Mouse (Mus musculus): ENCODE results near the gene Aspa.
"Not testable (repeated sequence)": the region's sequence is repeated elsewhere in the genome, so short reads cannot be mapped to it uniquely, and the experiment has no call there.

Aspa gene

DNA sequence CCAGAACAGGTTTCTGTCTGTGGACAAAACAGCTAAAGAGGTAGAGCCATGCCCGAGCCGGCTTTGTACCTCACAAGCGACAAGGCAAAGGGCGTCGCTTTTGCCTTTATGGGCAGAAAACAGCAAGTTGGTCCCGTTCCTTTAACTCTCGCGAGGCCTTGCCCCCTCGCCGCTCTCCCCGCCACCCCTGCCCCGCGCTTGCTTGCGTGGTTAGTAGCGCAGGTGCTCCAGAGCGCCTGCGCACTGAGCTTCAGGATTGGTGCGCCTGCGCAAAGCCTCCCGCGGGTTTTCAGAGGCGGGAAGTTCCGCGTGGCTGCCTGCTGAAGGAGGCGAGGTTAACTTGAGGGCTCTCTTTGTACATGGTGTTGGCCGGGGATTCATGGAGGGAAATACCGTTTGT lies at the start of gene Aspa, which contains the start of the genes Gm49340 and Spata22:
Gene Aspa (minus strand): TSS at position 155 of the 400 bp plus-strand sequence.
Gene Gm49340 (plus strand): TSS at position 300 of the 400 bp plus-strand sequence.
Gene Spata22 (plus strand): TSS at position 300 of the 400 bp plus-strand sequence.
- no peak for DNase-seq (ENCODE audit: low spot score)

DNA sequence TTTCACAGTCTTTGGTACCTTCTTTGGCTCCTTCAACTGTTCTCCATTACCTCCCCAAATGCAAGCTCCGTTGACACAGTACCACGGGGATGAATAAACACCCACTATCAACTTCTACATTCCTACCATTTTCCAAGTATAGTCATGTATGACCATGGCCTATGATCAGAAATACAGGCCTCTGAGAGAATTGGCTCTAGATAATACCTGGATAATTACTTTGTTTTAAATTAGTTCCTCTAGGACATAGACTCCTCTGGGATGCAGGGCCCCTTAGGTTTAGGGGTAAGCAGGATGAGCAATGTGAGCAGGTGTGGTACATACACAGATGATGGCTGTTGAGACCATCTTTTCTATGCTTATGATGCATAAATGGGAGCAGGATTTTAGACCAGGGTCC lies 41.5 kb upstream of the Aspa start, which contains the start of gene Olfr376:
Gene Olfr376 (plus strand): TSS at position 301 of the 400 bp plus-strand sequence.
- DNase-seq (ENCODE audit: low spot score): no peak

- DNase-seq (ENCODE audit: low spot score): no peak
These were observed 21.1 kb upstream of the Aspa start, which contains the start of gene Olfr20 for GRCm38 (mm10) chr11:73350483-73350882. TSS of gene Olfr20 (plus strand) at chr11:73350783.

GRCm38 (mm10) chr11:73336919-73337318 lies 7.5 kb upstream of the Aspa start:
- no peak for DNase-seq (ENCODE audit: low spot score)

DNA sequence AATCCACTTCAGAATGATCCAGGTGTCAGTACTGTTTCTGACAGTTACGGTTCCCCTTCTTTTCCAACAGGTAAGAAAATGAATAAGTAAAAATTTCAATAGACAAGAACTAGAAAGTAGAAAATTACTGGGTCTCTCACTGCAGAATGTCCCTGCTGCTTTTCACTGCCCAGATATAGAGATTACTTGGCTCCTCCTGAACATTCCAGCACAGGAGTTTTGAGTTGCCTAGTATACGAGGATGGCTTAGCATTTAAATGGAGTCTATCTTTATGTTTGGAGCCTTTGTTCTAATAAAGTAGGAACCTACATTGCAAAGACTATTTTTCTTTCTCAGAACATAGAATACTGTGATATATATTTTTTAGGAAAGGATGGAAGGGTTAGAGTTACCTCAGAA lies 4.0 kb upstream of the Aspa start:
- no peak for DNase-seq (ENCODE audit: low spot score)

DNA sequence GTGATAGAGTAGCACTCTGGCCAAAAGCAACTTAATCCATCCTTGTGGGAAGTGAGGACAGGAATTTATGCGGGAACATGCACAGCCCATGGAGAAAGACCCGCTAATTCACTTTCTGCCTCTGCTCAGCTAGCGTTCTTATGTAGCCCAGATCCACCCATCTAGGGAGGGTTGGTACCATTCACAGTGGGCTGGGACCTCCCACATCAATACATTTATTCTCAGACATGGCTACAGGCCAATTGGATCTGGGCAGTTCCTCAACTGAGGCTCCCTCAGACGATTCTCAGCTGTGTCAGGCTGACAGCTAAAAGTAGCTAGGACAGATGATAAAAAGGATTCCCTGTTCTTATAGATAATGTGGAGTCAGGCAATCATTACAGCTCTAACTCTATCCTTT lies 2.0 kb downstream of the Aspa start:
- no peak for DNase-seq (ENCODE audit: low spot score)

DNA sequence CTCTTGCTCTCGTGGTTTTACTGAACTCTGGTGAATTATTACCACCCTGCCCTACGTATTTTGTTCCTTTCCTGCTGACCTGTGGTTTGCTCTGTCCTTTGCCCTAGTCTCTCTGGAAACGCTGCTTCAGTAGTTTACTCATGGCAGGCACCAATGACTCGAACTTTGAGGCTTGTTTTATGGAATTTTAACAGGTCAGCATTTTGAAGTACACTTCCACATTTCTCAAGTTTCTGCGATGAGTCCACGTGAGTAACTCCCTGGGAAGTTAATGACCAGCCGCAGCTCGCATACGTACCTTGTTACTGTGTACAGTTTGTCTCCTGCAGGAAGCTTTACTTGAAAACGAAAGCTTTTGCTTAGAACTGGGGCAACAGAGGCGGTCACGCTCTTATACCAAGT lies 2.9 kb downstream of the Aspa start:
- no peak for DNase-seq (ENCODE audit: low spot score)

GRCm38 (mm10) chr11:73323906-73324830 lies 5.2 kb downstream of the Aspa start:
- DNase-seq (ENCODE audit: low spot score): no peak

DNA sequence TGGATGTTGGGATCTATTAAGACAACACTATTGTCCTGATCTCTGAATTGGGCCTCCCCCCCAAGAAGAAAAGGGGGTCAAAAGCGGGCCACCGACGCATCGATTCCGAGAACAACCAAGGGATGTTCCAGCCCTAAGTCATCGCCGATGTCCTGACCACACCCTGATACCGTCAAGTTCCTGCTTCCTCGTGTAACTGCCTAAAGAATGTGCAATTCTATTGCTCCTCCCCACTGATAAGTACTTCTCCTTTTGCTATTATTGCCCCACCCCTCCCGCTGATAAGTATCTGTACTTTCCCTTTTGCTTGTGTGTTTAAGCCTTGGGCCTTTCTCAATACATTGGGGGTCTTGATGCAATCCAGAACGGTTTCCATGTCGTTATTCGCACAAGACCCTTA lies 8.3 kb downstream of the Aspa start:
- not testable (repeated sequence) for DNase-seq (ENCODE audit: low spot score)

DNA sequence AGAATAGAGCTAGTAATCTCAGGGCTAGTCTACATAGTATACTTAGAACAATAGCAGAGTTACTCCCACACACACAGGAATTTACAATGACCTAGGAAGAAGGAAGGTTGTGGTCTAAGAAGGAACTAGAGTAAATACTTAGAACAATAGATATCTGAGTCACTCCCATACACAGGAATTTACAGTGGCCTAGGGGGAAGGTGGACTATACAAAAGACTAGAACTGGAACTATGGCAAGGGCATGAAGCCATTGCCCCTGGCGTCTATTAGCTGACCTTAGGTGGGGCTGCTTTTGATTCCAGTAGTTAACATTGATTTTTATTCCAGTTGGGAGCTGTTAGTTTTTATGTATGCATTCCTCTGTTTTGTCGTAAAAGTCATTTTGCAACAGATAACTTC lies 10.8 kb downstream of the Aspa start:
- DNase-seq (ENCODE audit: low spot score): not testable (repeated sequence)

GRCm38 (mm10) chr11:73315961-73316360 lies 13.4 kb downstream of the Aspa start:
- DNase-seq (ENCODE audit: low spot score): no peak

DNA sequence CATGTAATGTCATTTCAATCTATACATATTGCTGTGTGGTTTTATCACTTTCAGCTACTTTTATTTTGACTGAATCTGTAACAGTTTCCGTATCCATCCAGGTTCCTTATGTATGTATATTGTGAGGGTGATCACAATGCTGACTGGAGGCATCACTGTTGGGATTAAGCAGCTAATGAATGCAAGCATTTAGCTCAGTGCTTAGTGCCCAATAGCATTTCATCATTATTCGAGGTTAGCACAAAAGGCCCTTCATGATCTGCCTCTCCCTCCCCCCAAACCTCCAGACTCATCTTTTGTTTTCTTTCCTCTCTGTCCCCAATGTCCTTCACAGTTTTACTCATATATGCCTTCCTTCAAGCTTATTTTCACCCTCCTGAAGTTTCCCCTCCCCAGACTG lies 26.3 kb downstream of the Aspa start:
- no peak for DNase-seq (ENCODE audit: low spot score)

DNA sequence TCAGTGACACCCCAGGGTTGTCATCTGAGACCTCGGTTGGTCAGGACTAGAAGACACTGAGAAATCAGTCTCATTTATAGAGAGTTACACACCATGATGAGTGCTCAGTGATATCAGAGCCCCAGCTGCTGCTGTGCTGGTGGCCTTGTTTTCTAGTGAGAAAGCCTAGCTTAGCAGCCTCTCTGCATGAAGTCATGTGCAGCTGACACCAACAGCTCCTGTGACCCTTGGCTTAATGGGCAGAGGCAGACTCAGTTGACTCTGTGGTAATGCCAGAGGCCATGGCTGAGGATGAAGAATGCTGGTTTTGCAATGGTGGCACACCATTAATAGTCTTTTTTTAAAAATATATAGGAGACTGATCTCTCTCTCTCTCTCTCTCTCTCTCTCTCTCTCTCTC lies 39.8 kb downstream of the Aspa start:
- no peak for DNase-seq (ENCODE audit: low spot score)

GRCm38 (mm10) chr11:73284351-73284750 lies 45.0 kb downstream of the Aspa start:
- no peak for DNase-seq (ENCODE audit: low spot score)

DNA sequence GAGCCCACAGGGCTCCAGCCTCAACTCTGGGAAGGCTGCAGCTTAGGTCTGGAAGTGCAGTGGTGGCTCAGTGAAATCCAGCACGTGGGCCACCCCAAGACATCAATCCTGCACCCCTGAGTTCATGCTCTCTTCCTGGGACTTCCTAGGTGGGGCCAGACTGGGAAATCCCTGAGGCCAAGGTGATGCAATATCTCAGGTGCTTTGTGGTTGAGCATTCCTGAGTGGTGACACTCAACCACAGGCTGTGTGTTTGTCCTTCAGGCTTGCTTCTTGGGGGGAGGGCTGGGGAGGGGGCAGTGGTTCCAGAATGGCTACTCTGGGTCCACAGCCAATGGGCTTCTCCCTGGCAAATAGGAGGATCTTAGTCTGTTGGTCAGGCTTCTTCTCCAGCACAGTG lies 45.5 kb downstream of the Aspa start:
- no peak for DNase-seq (ENCODE audit: low spot score)

DNA sequence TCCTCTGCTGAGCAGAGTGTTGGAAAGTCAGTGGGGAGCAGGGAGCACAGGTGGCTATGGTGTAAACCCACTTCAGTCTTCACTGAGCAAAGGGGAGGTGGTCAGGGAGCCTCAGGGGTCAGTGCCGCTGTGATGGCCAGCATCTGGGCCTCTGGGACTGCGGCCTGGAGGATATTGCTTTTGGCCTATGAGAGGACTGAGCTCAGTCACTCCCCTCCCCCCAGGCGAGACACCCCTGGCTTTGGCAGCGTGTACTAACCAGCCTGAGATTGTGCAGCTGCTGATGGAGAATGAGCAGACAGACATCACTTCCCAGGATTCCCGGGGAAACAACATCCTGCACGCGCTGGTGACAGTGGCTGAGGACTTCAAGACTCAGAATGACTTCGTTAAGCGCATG lies 46.0 kb downstream of the Aspa start:
- DNase-seq (ENCODE audit: low spot score): no peak

DNA sequence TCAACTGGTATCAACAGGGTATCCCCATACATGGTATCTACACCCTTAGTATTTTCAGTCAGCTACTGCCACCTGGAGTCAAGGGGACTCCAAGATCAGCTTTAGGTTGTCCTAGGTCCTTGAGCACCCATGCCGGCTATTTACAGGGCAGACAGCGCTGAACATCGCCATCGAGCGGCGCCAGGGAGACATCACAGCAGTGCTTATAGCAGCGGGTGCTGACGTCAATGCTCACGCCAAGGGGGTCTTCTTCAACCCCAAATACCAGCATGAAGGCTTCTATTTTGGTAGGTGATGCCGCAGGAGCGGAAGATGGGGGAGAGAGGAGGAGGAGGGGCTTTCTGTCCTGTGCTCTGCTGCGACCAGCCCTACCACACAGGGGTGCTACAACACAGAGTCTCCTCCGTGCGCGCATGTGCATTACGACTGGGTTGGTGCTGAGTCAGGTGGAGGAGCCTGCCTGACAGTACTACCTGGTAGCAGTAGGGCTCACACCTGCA lies 47.8 kb downstream of the Aspa start:
- no peak for DNase-seq (ENCODE audit: low spot score)

DNA sequence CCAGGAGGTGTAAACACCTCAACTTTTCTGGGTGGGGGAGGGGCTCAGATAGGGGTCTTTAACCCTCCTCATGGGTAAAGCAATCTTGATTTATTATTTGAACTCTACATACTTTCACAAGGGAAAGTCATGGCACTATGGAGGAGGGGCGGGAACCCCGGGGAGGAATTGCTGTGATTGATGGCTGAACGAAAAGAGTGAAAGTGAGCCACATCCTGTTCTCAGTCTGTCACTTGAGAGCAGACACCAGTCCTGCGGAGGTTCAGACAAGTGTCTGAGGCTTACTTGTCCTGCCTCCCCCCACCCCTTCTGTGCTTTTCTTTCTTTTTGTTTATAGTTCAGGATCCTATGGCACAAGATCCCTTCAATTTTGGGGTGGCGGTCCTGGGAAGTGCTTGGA lies 48.7 kb downstream of the Aspa start:
- DNase-seq (ENCODE audit: low spot score): no peak

DNA sequence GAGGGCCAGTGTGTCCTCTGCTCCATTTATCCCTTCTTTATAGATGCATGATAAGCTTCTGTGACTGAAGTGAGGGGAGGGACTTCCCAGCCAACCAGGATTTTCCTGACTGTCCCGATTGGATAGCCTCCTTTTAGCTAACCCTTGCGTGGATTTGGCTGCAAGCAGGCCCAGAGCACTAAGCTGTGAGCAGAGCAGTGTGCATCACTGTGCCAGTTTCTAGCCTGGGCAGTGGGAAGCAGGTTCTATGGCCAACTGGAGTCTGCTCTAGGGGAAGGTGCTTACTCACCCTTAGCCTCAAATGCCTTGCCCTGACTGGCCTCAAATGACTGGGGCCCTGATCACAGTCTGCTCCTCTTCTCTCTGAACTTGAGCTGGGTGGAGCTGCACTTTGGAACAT lies 54.6 kb downstream of the Aspa start:
- DNase-seq (ENCODE audit: low spot score): no peak

GRCm38 (mm10) chr11:73267267-73267666 lies 62.1 kb downstream of the Aspa start, which contains the start of gene Trpv3:
TSS of gene Trpv3 (plus strand) at chr11:73267388.
- DNase-seq (ENCODE audit: low spot score): no peak

GRCm38 (mm10) chr11:73261385-73261784 lies 68.0 kb downstream of the Aspa start:
- DNase-seq (ENCODE audit: low spot score): no peak

- DNase-seq (ENCODE audit: low spot score): no peak
These were observed 68.9 kb downstream of the Aspa start for GRCm38 (mm10) chr11:73260457-73260856.

DNA sequence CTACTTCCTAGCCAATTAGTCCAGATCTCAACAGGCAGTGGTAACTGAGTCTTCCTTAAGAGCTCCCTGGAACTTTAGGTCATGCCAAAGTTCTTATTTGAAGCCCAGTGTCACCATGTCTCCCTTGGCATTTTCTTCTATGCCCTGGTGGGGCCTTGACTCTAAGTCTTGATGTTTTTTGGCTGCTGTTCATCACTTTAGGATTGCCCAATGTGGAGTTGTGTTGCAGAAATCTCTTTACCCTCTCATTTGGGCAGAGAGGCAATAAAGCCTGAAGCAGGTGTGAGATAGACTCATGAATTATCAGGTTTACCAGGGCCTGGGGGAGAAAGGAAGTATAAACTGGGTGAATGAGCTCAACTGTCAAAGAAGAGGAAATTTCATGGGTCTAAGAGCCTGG lies 70.7 kb downstream of the Aspa start:
- DNase-seq (ENCODE audit: low spot score): no peak

Measured in MN1 (cell line).